Mouse (Mus musculus): ENCODE measurements at regions not wholly inside any gene's neighbourhood (a gene's known extent, or its start where the extent isn't known, plus 50 kb on each side); places are given as distances from the start of the nearest gene placed in this dataset.

DNA sequence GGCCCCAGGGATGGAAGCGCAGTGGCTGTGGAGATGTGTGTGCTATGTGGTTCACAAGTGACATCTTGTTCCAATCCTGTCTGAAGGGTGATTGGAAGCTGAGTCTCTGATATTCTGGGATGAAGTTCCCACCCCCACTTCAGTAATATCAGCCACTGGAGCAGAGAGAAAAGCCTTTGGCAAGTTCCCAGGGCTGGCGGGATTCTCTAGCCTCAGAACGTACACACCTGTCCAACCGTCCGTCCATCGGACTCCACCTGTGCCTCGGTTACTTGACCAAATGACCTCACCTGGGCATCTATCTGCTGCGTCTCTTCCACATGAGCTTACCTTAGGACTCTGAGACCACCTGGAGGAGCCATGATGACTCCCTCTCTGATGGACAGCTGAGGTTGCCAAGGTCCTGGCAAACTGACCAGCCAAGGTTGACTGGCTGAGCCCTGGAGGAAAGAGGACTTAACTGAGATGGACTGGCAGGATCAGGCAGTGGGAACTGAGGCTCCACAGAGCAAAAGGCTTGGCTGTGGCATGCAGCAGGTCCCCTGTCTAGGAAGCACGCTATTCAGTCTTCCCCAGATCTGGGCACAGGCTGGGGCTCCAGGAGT is 152.5 kb upstream of the A530016L24Rik start:
- no peak for DNase-seq

DNA sequence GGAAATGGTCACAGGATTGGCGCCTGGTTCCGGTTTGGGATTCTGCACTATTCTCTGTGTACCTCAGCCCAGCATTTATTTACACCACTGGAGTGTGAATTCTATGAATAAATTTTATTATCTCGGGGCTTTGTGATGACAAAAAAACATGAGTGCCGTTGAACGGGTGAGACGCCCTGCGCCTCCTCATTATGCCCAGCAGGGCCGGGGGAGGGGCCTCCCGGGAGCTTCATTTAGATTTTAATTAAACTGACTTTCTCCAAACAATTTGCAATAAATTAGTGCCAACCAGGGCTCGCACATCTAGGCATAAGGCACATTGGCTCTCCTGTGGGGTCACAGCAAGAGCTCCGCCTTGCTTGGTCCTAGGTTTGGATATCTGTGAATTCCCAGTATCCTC is 151.8 kb upstream of the A530016L24Rik start:
- DNase-seq, result no peak

DNA sequence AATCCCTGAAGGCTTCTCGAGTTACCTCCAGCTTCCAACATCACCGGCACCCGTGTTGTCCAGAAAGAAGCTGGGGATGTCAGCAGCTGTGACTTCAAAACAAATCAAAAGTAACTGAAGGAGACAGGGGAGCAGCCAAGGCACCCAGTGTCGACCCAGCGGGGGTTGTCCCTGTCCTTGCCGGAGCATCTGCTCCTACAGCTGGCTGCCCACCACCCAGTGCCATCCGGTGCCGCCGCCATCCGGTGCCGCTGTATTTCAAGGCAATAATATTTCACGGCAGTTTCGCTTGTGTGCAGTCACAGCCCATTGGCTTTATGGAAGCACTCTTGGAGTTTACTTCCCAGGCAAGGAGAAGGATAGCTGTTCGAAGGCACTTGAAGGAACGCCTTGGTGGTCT is 150.3 kb upstream of the A530016L24Rik start:
- no peak for DNase-seq

DNA sequence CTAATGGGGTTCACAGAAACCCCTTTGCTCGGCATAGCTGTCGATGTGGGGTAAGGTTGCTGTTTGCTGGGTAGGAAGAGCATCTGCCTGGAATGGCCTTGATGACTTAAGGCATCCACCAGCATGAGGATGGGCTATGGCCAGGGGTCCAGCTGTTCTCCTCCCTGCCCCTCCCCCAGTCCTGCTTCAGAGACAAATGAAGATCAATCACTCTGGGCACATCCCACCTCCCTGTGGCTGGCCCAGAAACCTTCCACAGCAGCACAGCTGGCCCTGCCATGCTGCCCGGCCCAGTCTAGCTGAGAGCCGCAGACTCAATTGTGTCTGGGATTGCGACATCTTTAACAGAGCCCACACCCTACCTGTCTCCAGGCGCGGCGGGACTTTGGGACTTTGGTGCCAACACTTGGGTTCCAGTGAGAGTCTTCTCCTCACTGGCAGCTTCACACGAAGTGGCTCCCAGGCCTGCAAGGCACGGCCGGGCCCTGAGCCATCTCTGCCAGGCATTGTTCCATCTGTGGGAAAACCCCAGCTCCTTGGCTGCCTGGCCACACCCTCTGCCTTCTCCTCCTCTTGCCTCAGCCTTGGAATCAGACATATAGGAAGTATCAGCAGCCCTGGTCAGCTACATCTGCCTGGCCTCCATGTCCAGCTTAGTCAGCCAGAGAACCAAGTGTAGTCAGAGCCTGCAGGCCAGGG is 149.6 kb upstream of the A530016L24Rik start:
- no peak for DNase-seq

DNA sequence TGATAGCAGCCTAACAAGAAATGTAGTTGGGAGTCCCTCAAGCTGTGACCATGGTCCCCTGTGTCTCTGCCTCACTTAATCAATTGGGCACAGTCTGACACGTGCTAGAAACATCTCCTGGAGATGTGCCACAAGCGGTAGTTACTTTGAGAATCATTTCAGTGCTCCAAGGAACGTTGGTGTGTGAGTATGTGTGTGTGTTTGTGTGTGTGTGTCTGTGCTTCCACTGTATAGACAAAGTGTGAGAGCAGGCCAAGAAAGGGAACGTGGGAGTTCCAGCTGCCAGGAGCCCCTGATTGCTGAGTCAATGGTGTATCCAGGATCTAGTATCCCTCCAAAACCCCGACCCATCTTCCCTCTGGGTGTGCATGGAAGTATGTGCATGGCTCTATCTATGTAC is 149.0 kb upstream of the A530016L24Rik start:
- DNase-seq, result no peak

DNA sequence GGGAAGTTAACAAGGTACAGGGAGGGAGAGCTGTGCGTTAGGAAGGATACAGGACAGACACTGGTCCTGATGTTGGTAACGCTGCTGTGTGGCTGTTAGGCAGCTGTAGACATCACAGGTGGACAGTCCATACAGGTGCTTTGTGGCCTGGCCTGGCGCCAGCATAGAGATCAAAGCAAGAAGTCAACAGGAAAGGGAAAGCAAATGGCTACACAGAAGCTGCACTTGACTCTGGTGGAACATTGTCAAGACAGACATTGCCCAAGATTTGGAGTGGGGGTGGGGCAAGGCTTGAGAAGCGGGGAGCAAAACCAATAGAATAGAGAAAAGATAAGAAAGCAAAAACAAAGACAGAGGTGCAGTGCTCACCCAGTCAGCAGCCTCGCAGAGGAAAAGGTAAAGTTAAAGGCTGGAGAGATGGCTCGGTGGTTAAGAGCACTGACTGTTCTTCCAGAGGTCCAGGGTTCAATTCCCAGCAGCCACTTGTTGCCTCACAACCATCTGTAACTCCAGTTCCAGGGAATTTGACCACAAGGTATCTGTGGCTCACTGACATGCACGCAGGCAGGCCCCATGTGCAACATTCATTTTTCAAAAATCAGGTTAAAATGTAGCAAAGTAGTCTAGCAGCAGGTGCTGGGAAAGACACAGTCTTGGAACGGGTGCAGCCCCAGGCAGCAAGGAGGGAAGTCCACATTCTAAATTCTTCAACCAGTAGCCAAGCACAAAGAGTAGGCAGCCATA is 147.3 kb upstream of the A530016L24Rik start:
- no peak for DNase-seq

DNA sequence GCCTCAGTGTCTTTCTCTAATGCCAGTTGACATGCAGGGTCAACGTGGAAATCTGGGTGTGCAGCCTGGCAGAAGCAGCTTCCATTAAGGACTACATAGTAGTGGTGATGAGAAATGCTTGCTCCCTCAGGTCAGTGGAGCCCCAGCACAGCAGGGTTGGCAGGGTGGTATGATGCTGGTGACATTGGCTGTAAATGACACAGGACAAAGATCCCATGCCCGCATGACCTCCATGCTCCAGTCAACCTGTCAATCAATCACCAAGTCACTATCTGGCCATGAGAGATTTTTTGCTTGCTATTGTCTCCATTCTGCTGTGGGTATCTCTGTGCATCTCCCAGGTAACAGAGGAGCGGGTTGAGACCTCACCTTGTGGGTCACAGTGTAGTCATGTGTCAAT is 146.2 kb upstream of the A530016L24Rik start:
- DNase-seq, result no peak

DNA sequence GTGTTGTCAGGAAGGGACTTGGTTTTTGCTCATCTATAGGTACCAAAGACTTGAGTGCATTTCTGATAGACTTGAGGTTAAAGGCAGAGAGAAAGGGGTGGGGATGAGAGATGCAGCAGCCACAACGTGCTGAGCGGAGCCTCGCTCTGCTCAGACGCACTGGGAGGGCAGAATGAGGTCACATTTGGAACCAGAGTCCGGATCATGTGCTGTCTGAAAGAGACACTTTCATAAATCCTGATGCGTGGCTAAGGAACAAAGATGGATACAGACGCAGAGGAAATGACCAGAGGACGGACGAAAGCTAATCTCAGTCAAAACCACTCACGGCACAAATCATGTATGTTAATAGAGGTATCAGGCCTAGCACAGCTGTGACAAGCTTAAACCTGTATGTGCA is 145.0 kb upstream of the A530016L24Rik start:
- no peak for DNase-seq

DNA sequence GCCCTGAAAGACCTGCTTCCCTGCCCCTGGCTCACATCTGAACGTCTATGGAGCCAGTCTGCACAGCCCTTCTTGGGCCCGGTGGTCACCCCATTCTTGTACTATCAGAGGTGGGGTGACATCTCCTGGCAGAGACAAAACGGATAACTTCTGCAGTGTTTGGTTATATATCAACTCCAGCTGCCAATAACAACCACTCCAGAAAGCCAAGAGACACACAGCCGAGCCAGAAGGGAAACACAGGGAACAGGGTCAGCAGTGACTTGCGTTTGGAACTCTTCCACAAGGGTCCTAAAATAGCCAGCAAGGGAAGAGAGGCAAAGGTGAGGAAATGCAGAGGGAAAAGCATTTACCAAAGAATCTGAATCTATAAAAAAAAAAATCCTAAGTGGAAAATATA is 143.5 kb upstream of the A530016L24Rik start:
- no peak for DNase-seq

DNA sequence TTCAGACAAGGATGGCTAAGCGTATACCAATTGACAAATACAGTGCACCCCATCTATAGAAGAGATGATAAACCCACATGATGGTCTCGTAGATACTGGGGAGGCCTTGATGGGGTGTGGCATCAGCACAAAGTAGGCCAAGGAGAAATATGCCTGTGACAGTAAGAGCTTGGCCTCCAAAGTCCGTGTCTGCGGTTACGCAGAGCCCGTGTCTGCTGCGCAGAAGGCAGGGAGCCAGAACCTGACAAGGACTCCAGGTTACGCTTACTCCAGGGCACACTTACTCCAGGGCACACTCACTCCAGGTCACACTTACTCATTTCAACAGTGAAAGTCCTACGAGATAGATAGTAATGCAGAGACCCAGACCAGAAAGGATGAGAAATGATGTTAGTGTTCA is 141.1 kb upstream of the A530016L24Rik start:
- DNase-seq, result peak; percentile 25

DNA sequence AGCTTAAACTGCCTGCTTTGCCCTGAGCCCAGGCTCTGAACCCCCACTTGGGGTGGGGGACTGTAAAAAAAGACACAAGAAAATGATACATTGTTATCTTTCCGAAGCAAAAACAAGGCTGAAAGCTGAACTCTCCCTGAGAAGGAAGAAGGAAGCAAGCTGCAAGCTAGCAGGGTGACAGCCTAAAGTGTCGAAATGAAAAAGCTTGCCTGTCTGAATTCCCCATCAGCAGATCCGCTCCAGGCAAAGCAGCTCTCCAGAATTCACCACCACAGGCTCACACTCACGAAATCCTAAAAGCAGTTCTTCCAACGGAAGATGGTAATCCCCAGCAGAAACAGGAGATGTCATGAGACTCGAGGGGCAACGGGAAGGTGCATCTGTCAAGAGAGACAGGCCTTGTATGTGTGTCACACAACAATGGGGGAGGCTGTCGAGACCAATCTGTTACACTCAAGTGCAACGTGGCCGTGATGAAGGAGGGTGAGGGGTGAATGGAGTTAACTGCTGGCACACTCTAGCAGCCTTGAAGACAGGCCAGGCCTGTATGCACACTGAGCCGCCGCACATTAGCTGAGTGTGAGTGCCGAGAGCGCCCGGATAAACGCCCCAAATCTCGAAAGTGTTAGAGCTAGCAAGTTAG is 139.5 kb upstream of the A530016L24Rik start:
- DNase-seq, result no peak

DNA sequence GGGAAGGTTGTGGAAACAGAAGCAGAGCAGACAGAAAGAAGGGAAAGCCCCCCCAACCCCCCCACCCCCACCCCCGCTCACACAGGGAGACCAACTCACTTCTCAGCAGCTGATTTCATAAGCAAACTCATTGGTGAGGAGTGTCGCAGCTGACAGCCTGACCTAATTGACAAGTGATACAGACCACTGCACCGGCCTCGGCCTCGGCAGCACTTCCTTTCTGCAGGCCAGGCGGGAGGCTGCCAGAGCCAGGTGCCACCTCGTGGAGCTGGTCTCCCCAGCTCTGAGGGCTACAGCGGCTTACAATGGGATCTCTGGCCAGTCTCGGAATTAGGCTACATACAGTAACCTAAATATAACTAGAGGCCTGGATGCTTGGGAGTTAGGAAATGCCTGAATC is 138.5 kb upstream of the A530016L24Rik start:
- no peak for DNase-seq

DNA sequence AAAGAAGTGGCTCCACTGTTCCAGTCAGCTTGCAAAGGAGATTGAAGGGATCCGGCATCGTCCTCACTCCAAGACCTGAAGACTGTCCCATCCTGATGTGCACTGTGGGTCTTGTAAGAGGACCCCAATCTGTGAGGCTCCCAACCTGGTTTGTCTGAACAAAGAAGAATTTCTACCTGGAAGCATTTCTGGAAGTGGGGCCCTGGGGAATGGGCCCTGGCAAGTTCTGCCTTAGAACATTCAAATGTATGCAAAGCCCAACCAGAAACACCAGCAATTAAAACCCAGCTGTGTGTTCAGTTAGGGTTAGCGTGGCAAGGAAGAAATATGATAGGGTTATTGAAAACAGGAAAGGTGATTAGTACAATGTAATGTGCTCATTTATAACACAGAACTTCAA is 125.9 kb upstream of the A530016L24Rik start:
- DNase-seq, result no peak

DNA sequence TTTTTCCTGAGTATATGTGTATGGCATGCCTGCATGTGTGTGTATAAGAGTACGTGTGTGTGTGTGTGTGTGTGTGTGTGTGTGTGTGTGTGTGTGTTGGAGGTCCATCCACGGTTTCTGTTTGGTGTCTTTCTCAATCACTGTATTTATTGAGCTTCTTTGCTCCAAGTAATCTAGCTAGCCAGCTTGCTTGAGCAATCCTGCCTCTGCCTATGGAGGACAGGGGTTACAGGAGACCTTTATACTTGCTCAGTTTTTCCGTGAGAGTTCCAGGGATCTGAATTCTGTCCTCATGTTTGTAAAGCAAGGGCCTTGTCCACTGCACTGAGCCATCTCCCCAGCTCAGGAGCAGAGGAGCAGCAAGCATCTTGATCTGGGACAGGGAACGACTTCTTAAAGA is 122.0 kb upstream of the A530016L24Rik start:
- no peak for DNase-seq

DNA sequence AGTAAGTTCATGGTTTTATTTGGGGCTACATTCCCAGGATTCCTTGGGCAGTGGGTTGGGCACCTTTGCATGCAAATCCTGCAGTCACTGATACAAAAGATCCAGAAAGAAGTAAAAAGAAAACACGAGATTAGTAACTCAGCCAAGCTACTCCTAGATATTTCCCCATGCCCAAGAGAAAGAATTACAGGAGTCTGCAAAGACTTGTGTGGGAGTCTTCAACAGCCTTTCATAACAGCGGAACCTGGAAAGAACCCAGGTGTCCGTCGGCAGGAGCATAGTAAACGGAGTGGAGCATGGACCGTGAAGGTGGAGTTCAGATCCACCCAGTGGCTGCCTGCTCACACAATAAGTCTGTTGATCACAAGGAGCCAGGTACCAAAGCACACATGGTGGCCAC is 121.1 kb upstream of the A530016L24Rik start:
- no peak for DNase-seq

DNA sequence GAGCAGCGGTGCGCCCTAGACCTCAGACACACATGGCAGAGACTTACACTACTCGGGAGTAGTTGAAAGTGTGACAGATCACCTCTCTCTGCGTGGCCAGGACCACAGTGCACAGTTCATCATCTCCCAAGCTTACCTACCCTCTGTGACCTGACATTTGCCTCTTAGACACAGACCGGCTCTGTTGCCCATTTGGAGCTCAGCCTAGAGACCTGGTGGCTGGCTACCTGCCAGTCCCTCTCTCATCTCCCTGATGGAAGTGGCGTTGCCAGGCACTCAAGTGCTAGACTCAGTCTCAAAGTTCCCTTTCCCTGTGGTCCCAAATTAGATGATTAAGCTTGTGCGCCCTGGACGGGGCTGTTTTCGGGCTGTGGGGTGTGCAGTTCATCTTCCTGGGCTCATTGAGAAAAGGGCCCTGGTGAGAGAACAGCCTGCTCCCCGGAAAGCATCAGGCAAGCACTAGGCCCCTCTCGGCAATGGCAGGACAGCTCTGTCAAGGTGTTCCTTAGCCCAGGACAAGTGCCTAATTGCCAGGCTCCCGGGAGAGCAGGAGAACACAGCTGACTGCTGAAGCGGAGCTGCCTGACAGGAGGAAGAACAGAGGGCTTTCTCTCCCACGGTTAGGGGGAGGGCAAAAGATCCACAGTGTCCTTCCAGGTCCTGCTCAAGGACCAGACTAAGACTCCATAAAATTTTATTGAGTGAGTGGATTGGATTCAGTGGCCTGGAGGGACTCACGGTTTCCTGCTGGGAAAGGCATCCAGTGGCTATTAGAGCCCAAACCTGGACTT is 119.5 kb upstream of the A530016L24Rik start:
- no peak for DNase-seq

DNA sequence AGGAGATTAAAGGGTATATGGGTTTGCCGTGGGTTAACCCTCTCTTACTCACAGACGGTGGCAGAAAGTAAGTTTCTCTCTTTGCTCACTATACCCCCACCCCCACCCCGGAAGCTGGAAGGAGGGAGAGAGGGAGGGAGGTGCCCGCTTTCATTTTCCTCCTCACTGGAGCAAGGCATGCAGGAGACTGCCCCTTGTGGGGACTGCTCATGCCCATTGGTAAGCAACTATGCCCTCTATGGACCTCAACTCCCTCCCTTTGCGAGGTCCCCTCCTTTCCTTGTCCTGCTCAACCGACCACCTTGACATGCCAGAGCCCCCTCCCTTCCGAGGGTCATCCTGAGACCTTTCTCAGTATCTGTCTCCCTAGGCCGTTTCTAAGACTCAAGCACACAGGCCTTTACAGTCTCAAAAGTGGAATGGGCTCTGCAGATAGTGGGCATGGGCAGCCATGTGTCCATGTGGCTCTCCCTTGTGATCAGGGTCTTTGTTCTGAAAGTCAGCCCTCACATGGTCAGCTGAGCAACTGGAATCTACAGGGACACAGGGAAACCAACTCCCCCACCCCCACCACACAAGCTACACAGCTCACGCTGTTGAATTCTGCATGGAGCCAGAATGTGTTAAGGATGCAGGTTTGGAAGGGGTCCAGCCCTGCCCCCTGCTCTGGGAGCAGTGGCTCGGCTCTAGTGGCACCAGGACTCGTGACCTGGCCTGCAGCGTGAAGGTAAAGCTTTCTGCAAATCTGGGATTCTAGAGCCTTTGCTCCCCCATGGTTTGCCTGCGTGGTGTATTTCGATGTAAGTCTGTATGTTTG is 116.8 kb upstream of the A530016L24Rik start:
- no peak for DNase-seq

DNA sequence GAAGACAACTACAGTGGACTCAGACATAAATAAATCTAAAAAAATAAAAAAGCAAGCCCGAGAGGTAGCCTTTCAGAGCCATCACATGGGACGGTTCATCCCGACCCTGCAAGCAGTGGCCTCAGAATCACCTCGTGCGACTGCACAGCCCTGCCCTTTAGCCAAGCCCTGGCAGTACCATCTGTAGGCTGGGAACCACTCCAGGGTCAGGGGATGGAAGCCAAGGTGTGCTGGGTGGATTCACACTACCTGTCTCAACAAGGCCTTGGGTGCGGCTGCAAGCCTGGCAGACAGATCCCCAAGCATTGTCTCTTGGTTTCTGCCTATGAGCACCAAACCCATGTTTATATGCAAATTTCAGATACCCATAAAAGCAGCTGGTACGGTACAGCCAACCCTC is 115.3 kb upstream of the A530016L24Rik start:
- no peak for DNase-seq

DNA sequence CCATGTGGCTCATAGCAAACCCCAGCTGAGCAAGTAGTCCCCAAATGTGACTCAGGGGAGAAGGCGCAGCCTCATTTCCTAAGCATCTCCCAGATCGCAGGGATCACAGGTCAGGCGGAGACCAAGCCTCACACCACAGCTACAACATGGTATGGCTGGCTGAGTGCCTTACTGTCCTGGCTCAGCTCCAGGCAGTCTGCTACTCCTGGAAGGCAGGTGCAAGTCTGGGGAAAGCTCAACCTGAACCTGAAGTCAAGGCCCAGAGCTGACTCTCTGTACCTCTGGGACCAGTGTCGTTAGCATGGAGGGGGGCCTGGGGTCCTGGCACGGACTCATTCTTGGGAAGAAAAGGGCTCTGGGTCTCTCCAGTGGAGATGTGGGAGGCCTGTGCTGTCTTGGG is 113.0 kb upstream of the A530016L24Rik start:
- no peak for DNase-seq

DNA sequence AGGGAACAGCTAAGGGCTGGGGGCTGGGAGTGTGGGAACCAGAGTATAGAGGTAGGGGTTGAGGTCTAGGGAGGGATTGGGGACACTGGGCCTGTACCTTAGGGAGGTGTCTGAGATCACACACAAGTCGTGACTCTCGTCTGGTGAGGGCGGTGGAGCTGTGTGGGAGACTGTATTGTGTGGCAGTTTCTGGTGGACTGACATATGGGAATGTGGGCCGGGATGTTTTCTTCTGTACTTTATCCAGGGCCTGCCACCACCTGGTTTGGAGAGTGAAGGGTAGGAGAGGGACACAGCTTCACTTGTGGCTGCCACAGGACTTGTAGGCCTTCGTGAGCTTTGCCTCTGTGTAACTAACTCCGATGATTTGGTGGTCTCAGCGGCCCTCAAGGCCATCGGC is 112.5 kb upstream of the A530016L24Rik start:
- DNase-seq, result no peak

DNA sequence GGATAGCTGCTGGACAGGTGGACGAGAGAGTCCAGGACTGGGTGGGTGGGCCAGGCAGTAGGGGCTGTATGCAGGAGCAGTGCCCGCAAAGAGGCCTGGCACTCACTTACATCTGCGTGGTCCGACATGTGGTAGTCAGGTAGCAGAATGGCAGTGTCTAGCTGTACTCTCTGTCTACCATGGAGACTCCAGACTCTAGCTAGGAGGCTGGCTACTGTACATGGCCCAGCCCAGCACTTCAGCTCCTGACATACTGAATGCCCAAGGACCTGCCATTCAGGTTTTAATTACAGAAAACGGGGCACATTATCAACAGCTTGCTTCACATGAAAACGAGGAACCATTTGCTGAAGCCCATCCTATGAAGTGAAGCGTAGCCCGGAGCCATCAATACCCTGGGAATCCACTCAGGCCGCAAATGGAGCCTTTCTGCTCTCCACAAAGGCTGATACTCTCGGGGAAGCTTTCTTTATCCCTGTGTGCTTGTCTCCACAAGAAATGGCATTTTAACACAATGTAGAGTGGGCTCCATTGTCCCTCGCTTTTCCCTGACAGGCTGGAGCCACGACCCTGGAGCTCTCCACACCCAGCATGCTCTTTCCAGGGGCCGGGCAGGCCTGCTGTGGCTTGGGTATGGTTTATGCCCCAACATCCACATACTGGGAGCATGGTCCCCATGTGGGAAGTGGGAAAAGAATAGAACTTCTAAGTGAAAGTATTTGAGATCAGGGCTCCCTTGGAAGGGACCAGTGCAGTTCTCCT is 110.6 kb upstream of the A530016L24Rik start:
- no peak for DNase-seq

Data from adrenal gland, adult 8-10 months (tissue).